15 mouse cellular contexts compared by ENCODE assay signal in genomic region chr4:122859096-122859674, GRCm38 (mm10). TPM values are rescaled to one million over a fixed set of nuclear protein-coding genes. Genes with fewer than 3 reads are reported as not detected.
DNase-seq lines count a peak whose midpoint lies in the region; ATAC-seq lines count a peak whose summit lies in the region.
"Had no signal": no experiment of that assay in that cellular context is flagged by ENCODE, and none has a peak within 500 bp of the region (broad histone marks: within the 10 kb centered on the region; RNA-seq: fewer than 3 reads in every experiment).

No protein-coding gene starts in this region.

- peak; percentile 38 for DNase-seq in kidney, adult 9 months
- peak; percentile 91 for DNase-seq in Muller cell, postnatal 12 days (ENCODE audit: inconsistent ontology term)
- DNase-seq in kidney, postnatal 14 days: peak; percentile 60
- no peak for DNase-seq in right cerebral cortex, postnatal 4 days
- no peak for DNase-seq in left cerebral cortex, postnatal 14 days (ENCODE audit: low spot score in 2 of 2)
- DNase-seq: cerebellum, adult 8-10 months; retina, postnatal 1 day; spleen, adult 18-20 months; thymus, postnatal 36 days had no signal

- H3K9me3 ChIP-seq in kidney, embryonic 16.5 days (ENCODE audit: low read length): no peaks in the 10 kb centered on the region
- H3K9me3 ChIP-seq: heart, embryonic 15.5 days; hindbrain, embryonic 13.5 days; limb, embryonic 15.5 days had no signal

- intact Hi-C loops in left cerebral cortex, postnatal 14 days (cut with DNase I): no loop called here

- no peak overlapping the region for H3K27ac ChIP-seq in kidney, embryonic 16.5 days (ENCODE audit: low read length)
- H3K27ac ChIP-seq: heart, embryonic 15.5 days; hindbrain, embryonic 13.5 days; limb, embryonic 15.5 days; stomach, postnatal 0 days had no signal

- H3K36me3 ChIP-seq in kidney, embryonic 16.5 days (ENCODE audit: insufficient read depth, low read length): peaks cover 80% of the 10 kb centered on the region

- no peaks in the 10 kb centered on the region for H3K4me1 ChIP-seq in kidney, embryonic 16.5 days (ENCODE audit: insufficient read depth, low read length)
- H3K4me1 ChIP-seq: heart, embryonic 15.5 days; hindbrain, embryonic 13.5 days; limb, embryonic 15.5 days had no signal

- no peak overlapping the region for H3K4me3 ChIP-seq in kidney, embryonic 16.5 days (ENCODE audit: low read length)
- H3K4me3 ChIP-seq: heart, embryonic 15.5 days; hindbrain, embryonic 13.5 days; limb, embryonic 15.5 days had no signal

- 73% methylated on average over 6 of the region's 6 CpGs for WGBS in kidney, embryonic 16.5 days

- H3K27me3 ChIP-seq in kidney, embryonic 16.5 days (ENCODE audit: insufficient read depth, low read length): no peaks in the 10 kb centered on the region
- H3K27me3 ChIP-seq: heart, embryonic 15.5 days; hindbrain, embryonic 13.5 days; limb, embryonic 15.5 days had no signal

- H3K9ac ChIP-seq in kidney, embryonic 16.5 days (replicated peaks; ENCODE audit: low read length): no peak overlapping the region
- H3K9ac ChIP-seq: heart, embryonic 15.5 days; hindbrain, embryonic 13.5 days; limb, embryonic 15.5 days had no signal

- no peak overlapping the region for H3K4me2 ChIP-seq in kidney, embryonic 16.5 days (replicated peaks; ENCODE audit: low read depth, low read length)
- H3K4me2 ChIP-seq: heart, embryonic 15.5 days; hindbrain, embryonic 13.5 days; limb, embryonic 15.5 days had no signal

- no peak for ATAC-seq in kidney, embryonic 16.5 days (ENCODE audit: low FRiP score, low TSS enrichment)
- ATAC-seq in megakaryocyte, adult 5-6 weeks (ENCODE audit: poor library complexity, severe bottlenecking): 0 out of 2 replicates have a peak, but pooled peaks have one; percentile 19

RNA-seq across cellular contexts. Expression of gene Ppt1, which starts 23.1 kb away (rescaled TPM):
- 92.0 and 97.9 TPM in 2 replicates for polyA plus RNA-seq in kidney, embryonic 16.5 days (2015; fragmentation: Nextera tagmentation; extraction: Ambion mirVana)
- 125 and 133 TPM in 2 replicates for total RNA-seq in megakaryocyte, adult 5-6 weeks (2015)
- 95.0 and 101 TPM in 2 replicates for total RNA-seq in megakaryocyte, adult 5-6 weeks (2017)
- total RNA-seq in left cerebral cortex, postnatal 14 days (2021): 10 to 100 TPM; 89.3 to 90.5 TPM

RNA-seq across cellular contexts. Expression of gene Cap1, which starts 26.7 kb away (rescaled TPM):
- polyA plus RNA-seq in kidney, embryonic 16.5 days (2015; fragmentation: Nextera tagmentation; extraction: Ambion mirVana): 79.7 and 90.2 TPM in 2 replicates
- total RNA-seq in megakaryocyte, adult 5-6 weeks (2015): 417 and 420 TPM in 2 replicates
- 551 and 589 TPM in 2 replicates for total RNA-seq in megakaryocyte, adult 5-6 weeks (2017)
- total RNA-seq in left cerebral cortex, postnatal 14 days (2021): 100 to 1,000 TPM; 233 to 251 TPM

Comparison
In these comparisons a context has a peak if more than half of its experiments do, and no peak if none do; other contexts are left out.
1. DNase-seq: peak in kidney, adult 9 months (single experiment), Muller cell, postnatal 12 days (single experiment) and kidney, postnatal 14 days (single experiment); none in right cerebral cortex, postnatal 4 days (single experiment) and left cerebral cortex, postnatal 14 days (0 of 2).